Mouse (Mus musculus): ENCODE measurements around the gene Slc39a3. TPM values are rescaled to one million over a fixed set of nuclear protein-coding genes. Genes with fewer than 3 reads are reported as not detected.
"Not testable (repeated sequence)": the region's sequence is repeated elsewhere in the genome, so short reads cannot be mapped to it uniquely, and the experiment has no call there.

Slc39a3 gene
- 10 to 100 TPM; 33.2 to 68.5 TPM for total RNA-seq (2021)
- long read RNA-seq, experiment 1, transcript Slc39a3-201 (4 exons, 3,680 nt): minor isoform, 6 of 69 reads
- long read RNA-seq, experiment 1, transcript Slc39a3-205 (2 exons, 3,461 nt): major isoform, 22 of 69 reads
- long read RNA-seq, experiment 1, transcript Slc39a3-202 (4 exons, 3,796 nt): minor isoform, 19 of 69 reads
- long read RNA-seq, experiment 1, partial matches to known transcripts: 0 of 69 reads
- long read RNA-seq, experiment 1, other reads (novel, unspliced or antisense): 22 of 69 reads
- long read RNA-seq, experiment 2, transcript Slc39a3-201 (4 exons, 3,680 nt): minor isoform, 9 of 36 reads
- long read RNA-seq, experiment 2, transcript Slc39a3-202 (4 exons, 3,796 nt): major isoform, 19 of 36 reads
- long read RNA-seq, experiment 2, partial matches to known transcripts: 0 of 36 reads
- long read RNA-seq, experiment 2, other reads (novel, unspliced or antisense): 5 of 36 reads

DNA sequence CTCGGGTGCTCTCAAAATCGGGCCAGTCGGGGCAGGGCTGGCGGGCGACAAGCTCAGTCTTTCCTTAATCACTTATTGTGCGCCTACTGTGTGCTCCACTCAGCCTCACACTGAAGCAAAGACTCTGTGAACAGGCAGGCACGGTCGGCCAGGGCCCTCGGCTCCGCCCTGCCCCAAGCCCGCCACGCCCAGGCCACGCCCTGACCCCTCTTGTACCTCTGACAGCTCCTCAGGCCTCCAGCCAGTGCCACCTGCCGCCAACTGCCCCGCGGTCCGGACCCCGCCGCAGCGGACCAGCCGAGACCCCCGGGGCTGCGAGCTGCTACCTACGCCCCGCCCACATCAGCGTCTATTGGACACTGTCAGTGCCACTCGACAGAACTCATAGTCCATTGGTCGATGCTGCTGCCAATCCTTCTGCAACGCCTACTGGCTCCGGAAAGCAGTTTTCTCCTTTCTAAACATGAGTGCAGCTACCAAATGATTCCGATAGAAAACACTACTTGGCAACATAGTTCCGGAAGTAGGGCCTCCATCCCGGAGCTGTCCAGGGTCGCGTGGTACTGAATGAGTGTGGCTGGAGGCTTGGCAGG lies at the start of gene Slc39a3:
Slc39a3 (minus strand) TSS at position 439 of the 593 bp plus-strand sequence.
- peak; percentile 95 to 97 for DNase-seq

DNA sequence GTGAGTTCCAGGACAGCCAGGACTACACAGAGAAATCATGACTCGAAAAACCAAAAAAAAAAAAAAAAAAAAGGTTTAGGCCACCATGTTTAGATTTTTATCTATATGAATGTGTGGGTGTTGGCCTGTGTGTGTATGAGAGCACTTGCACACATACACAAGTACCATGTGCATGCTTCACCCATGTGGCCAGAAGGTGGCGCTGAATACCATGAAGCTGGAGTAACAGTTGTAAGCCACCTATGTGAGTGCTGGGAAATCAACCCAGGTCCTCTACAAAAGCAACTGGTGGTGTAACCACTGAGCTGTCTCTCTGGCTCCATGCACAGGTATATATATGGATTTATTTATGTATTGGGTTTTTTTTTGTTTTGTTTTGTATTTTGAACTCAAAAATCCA lies 49.8 kb upstream of the Slc39a3 start:
- peak in 1 of 2 experiments; percentile 38 for DNase-seq

DNA sequence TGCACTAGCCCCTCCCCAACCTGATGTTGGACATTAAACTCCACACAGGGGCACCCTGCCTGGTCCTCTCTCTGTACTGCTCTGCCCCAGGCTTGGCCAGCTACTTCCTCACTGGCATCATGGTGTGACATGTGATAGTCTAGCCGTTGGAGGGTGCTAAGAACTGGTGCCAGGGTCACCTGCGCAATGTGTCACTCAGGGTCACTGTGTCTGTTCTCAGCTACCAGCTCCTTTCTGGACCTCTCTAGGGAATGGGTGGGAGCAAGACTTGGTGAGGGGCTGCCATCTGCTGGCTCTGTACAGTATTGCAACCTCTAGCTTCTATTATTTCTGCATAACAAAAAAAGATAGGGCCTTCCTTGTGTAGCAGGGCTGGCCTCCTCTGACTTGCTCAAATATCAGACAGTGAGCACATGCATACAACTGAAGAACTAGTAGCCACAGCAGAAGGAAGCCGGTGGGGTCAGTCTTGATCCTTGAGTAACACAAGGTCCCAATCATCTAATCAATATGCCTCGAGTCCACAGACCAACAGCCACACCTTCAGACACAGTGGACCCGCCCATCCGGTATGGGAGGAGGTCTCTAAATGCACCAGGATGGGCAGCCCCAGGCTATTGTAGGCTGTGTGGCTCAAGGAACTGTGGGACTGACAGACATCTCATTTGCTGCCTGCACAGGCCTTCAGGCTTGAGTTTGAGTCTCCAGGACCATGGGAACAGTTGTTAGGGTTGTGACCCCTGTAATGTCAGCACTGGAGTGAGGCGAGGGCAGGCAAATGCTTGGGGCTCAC lies 45.1 kb upstream of the Slc39a3 start:
- DNase-seq: peak; percentile 72 to 81

GRCm38 (mm10) chr10:81080008-81080655 lies 42.9 kb upstream of the Slc39a3 start:
- DNase-seq: no peak

GRCm38 (mm10) chr10:81077916-81078315 lies 40.7 kb upstream of the Slc39a3 start:
- DNase-seq: peak; percentile 67 to 74

GRCm38 (mm10) chr10:81076356-81076755 lies 39.1 kb upstream of the Slc39a3 start:
- no peak for DNase-seq

- no peak for DNase-seq
These were observed 38.5 kb upstream of the Slc39a3 start for GRCm38 (mm10) chr10:81075734-81076133.

DNA sequence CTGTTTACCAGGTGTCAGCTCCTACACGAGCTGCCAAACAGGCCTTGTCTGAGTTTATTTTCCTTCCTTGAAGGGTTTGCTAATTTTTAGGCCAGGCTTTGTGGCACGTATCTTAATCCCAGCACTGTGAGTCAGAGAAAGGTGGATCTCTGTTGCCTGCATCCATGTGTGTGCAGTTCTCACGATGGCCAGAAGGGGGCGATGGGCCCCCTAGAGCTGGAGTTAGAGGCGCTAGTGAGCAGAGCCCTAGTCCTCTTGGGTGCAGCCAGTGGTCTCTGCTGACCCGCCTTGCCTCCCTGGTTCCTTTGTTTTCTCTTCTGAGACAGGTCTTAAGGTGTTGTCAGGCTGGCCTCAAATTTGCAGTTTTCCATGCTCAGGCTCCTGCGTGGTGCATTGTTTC lies 36.2 kb upstream of the Slc39a3 start:
- no peak for DNase-seq

DNA sequence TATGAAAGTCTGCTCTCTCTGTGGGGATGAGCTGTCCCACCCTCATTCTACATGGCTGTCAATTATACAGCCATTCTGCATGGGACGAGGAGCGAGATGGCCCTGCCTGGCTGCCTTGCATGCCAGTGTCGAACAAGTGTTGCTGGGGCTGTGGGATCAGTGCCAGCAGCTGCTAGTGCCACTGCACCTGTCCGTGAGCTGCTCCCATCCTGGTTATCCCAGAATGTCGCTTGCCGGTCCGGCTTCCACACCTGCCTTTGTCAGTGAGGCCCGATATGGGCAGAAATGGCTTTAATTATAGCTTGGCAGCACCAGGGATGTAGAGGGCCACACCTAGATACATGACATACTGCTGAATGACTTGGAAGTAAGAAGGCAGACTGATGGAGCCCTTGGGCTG lies 35.1 kb upstream of the Slc39a3 start:
- DNase-seq: no peak

DNA sequence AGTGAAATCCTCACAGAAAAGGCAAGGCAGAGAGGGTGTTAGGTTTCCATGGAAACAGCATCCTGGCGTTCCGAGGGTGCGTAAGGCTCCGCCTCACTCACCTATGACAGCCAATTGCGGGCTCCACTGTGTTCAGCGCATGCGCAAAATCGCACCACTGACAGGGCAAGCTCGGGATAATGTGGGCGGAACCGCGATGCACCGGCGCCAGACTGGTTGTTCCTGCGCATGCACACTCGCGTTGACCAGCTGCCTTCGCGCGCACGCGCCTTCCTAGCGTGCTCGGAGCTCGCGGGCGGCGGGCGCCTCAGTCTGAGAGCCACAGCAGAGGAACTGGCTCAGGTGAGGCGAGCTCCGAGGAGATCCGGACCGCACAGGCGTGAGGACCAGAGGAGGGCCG lies 32.6 kb upstream of the Slc39a3 start, which contains the start of gene Thop1:
Thop1 (plus strand) TSS at position 200 of the 400 bp plus-strand sequence.
- DNase-seq: peak; percentile 98 to 99

DNA sequence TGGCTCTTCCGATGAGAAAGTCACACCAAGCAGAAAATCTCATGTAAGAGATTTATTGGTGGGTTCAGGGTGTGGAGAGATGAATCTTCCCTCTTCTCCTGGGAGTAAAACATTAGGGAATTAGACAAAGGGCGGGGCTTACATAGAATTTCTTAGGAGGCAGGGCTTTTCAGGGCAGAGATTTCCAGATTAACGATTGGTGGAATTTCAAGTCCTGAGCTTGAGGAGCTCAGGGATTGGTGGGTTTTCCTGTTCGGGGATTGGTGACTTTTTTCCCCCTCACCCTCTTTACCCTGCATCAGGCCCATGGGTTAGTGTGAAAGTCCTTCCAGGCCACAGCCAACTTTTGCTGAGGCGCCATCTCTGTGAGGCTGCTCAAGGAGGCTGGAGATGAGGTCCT lies 31.5 kb upstream of the Slc39a3 start:
- DNase-seq: no peak

- not testable (repeated sequence) for DNase-seq
These were observed 27.3 kb upstream of the Slc39a3 start for GRCm38 (mm10) chr10:81064519-81064918.

- DNase-seq: no peak
These were observed 25.5 kb upstream of the Slc39a3 start for GRCm38 (mm10) chr10:81062710-81063109.

- peak; percentile 98 for DNase-seq
These were observed 22.6 kb upstream of the Slc39a3 start, which contains the start of gene Sgta for GRCm38 (mm10) chr10:81059603-81060543. Gene Sgta (minus strand): TSS chr10:81060181.

DNA sequence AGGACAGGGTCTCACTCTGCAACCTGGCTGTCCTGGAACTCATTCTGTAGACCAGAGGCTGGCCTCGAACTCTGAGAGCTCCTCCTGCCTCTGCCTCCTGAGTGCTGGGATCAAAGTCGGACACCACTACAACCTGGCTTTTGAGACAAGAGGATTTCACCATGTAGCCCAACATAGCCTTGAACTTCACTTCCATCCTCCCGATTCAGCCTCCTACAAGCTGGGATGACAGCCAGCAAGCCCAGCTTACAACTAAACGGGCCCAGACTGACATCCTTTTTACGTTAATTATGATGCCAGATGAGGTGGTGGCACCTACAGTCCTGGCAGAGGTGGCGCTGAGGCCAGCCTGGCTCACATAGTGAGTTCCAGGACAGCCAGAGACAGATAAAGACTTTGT lies 21.7 kb upstream of the Slc39a3 start:
- DNase-seq: peak in 1 of 2 experiments; percentile 40

- peak; percentile 33 to 51 for DNase-seq
These were observed 20.3 kb upstream of the Slc39a3 start for GRCm38 (mm10) chr10:81057406-81058130.

- peak in 1 of 2 experiments; percentile 60 for DNase-seq
These were observed 18.6 kb upstream of the Slc39a3 start for GRCm38 (mm10) chr10:81055802-81056340.

DNA sequence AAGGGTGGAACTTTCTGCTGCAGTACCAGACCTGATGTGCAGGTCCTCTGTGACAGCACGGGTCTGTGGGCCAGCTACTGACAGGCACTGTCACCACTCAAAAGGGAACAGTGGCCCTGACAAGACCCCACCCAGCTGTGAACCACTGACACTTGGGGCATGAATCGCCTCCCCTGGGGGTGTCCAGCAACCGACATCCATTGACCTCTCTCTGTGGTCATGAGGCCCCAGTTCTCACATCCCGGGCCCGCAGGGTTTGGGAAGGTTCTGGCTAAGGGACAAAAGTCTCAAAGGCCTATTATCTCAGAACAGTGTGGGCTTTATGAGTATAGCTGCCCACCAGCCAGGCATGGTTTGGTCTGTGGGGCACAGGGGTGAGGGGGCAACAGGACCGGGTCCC lies 17.9 kb upstream of the Slc39a3 start:
- DNase-seq: no peak

GRCm38 (mm10) chr10:81052577-81052976 lies 15.4 kb upstream of the Slc39a3 start:
- peak; percentile 78 to 84 for DNase-seq

GRCm38 (mm10) chr10:81051133-81051532 lies 13.9 kb upstream of the Slc39a3 start:
- DNase-seq: no peak
